Mouse (Mus musculus): ENCODE results near the gene Olfr1164.

The Olfr1164 gene

GRCm38 (mm10) chr2:88093866-88094265 is at the start of gene Olfr1164:
Gene Olfr1164 (minus strand): TSS chr2:88093966.
- DNase-seq (ENCODE audit: extremely low read depth, low read depth), result no peak

GRCm38 (mm10) chr2:88128172-88128571 is 34.4 kb upstream of the Olfr1164 start, which contains the start of gene Olfr1166:
Gene Olfr1166 (minus strand): TSS chr2:88128272.
- DNase-seq (ENCODE audit: extremely low read depth, low read depth), result no peak

- no peak for DNase-seq (ENCODE audit: extremely low read depth, low read depth)
Observed at GRCm38 (mm10) chr2:88071730-88072129, 22.0 kb downstream of the Olfr1164 start, which contains the start of gene Olfr1163. Gene Olfr1163 (minus strand): TSS chr2:88071830.

GRCm38 (mm10) chr2:88063587-88063986 is 30.2 kb downstream of the Olfr1164 start:
- DNase-seq (ENCODE audit: extremely low read depth, low read depth), result no peak

- no peak for DNase-seq (ENCODE audit: extremely low read depth, low read depth)
Observed at GRCm38 (mm10) chr2:88051029-88051428, 42.7 kb downstream of the Olfr1164 start, which contains the start of gene Olfr1162. Gene Olfr1162 (minus strand): TSS chr2:88051129.
